Mouse (Mus musculus): ENCODE data around the gene Cbx7. TPM values are rescaled to one million over a fixed set of nuclear protein-coding genes. Genes with fewer than 3 reads are reported as not detected.

Gene Cbx7
- 12.1 and 13.0 TPM in 2 replicates for polyA plus RNA-seq (2012; rRNA removed)

DNA sequence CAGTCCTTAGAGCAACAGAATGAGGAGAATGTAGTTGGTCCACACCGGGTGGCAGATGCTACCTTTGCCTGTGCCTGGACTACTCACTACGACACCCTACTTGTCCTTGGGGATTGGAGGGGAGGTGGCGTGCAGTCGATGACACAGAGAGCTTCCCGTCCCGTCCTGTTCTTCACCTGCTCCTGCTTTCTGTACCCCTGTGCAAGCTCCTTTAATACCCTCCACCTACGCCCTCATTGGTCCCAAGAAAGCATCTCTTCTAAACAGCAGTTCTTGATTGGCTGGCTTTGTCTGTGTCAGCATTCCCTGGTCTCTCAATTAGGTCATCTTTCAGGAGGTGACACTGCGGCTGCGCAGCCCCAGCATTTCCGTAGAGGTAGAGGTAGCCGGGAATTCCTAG lies at the start of gene Cbx7:
Gene Cbx7, minus strand, starts transcription at position 180 of the 400 bp plus-strand sequence.

DNA sequence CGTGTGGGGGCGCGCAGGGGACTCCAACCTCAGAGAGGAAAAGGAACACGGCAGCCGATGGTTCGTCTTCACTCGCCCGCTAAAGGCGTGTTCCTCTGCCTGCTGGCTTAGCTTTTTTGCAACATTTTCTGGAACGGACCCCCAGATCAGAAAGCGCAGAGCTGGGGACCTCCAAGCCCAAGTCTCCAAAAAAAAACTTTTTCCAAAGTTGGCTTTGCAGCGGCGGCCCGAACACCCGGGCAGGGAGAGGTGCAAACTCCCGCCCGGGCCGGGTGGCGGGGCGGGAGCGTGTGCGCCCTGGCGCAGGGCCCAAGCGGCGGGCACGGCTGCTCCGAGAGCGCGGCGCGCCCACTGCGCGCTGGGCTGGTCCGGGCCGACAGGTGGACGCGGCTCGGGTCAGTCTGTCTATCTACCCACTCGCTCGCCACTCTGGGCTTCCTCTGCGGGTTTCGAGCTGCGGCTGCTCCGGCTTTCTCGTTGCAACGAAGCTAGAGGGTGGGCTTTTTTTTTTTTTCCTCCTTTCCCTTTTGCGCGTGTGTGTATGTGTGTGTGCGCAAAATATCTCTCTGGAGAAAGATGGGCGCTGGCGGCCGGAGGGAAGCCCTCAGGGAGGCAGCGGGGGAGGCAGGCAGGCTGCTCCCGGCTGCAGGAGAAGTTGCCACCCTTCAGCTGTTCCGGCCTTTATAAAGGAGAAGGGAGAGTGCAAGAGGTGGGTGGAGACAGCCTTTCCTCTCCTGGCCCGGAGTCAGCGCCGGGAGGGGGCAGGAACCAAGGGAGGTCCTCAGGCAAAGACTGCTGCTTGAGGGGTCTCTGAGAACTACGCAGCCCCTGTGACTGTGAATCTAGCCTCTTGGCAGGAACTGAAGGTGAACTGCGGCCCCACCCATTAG lies 43.6 kb upstream of the Cbx7 start, which contains the start of gene Pdgfb:
Gene Pdgfb, minus strand, starts transcription at position 657 of the 890 bp plus-strand sequence.

DNA sequence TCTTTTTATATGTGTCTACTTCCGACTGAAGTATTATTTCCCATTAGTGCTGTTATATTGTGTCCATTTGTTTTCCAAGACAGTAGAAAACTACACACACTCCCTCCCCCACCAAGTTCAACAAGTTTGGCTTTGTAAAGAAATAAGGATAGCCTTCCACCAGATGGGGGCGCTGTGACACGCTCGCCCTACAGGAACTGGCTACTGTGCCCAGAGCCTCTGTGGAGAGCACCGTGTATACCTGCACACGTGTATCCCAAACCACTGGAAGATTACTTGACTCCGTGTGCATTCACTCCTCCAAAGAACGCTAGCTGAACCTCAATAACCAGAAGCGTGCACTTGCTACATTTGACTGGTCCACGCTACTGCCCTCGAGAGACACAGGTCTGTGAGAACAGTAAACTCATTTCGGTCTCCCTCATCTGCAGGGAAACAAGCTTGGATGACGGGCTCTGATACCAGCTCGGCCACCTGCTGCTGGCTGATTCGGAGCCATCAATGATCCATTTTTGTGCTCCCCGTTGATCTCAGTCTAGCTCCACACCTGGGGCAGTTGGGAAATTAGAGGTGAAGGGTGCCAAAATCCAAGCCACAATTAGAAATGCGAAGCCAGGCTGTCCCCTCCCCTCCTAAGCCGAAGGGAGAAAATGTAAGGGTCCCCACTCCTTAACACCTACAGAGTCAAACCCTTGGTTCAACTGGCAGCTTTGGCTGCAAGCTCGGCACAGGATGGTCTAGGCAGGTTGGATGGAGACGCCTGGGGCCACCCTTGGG lies 79.3 kb downstream of the Cbx7 start, which contains the start of gene Apobec3:
Gene Apobec3, plus strand, starts transcription at position 224 of the 777 bp plus-strand sequence.

Other genes starting within 250 kb of the Cbx7 start
- gene Sun2, start 228.6 kb downstream of the Cbx7 start, polyA plus RNA-seq (2012; rRNA removed) = 43.2 and 47.2 TPM in 2 replicates
- gene Dnal4, start 193.3 kb downstream of the Cbx7 start, polyA plus RNA-seq (2012; rRNA removed) = 79.5 and 84.5 TPM in 2 replicates
- gene Nptxr, start 166.4 kb downstream of the Cbx7 start, polyA plus RNA-seq (2012; rRNA removed) = 28.8 and 35.0 TPM in 2 replicates
- gene Npcd, start 136.9 kb downstream of the Cbx7 start, polyA plus RNA-seq (2012; rRNA removed) = 1.2 and 1.8 TPM in 2 replicates
- 67.3 and 71.7 TPM in 2 replicates for gene Cbx6, start 136.4 kb downstream of the Cbx7 start, polyA plus RNA-seq (2012; rRNA removed)
- 7.2 and 8.8 TPM in 2 replicates for gene Apobec3, start 79.5 kb downstream of the Cbx7 start, polyA plus RNA-seq (2012; rRNA removed)
- 10.8 and 12.8 TPM in 2 replicates for gene Pdgfb, start 43.9 kb upstream of the Cbx7 start, polyA plus RNA-seq (2012; rRNA removed)
- 48.6 and 57.1 TPM in 2 replicates for gene Syngr1, start 120.2 kb upstream of the Cbx7 start, polyA plus RNA-seq (2012; rRNA removed)
- gene Rpl3, start 120.7 kb upstream of the Cbx7 start, polyA plus RNA-seq (2012; rRNA removed) = 1,038 and 1,063 TPM in 2 replicates
- 44.6 and 48.4 TPM in 2 replicates for gene Tab1, start 162.0 kb upstream of the Cbx7 start, polyA plus RNA-seq (2012; rRNA removed)
- 41.9 and 43.1 TPM in 2 replicates for gene Mgat3, start 202.6 kb upstream of the Cbx7 start, polyA plus RNA-seq (2012; rRNA removed)

Measured in central nervous system, embryonic 14 days (tissue).